ENCODE assay signal across 8 mouse cellular contexts in the genomic region with DNA sequence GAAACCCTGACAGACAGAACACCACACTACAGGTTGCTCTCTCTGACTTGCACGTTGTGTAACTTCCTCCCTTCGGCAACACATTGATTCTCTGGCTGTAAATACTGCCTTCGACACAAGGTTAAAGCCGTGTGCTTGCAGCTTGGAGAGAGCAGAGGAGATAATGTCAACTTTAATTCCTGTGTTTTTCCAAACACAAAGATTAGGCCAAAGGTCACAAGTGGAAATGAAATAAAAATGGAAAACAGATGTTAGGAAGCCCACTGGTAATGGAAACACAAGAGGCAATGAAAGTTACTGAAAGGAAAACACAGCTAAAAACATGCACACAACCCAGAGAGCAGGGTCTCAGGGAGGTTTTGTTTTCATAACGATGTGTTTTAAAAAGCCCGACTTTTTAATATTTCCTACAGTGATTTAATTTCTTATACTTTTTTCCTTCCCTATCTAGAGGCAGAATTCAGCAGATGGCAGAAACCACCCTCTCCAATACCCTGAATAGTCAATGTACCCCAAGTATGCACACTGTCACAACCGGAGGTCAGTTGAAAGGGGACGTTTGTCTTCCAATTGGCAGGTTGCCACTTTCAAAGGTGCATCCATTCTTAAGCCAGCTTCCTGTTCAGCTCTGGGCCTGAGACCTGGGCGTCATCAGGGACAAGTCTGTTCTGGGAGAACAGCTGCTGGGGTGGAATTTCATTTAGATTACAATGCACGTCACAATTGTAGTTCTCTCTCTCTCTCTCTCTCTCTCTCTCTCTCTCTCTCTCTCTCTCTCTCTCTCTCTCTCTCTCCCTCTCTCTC.
DNase-seq lines count a peak whose midpoint lies in the region; ATAC-seq and TF ChIP-seq lines count a peak whose summit lies in the region.

No protein-coding gene starts in this region.

- no peak for TF ChIP-seq CTCF in midbrain, postnatal 0 days (IDR thresholded peaks at IDR 0.05)
- TF ChIP-seq CTCF in kidney, adult 2 months (conservative IDR thresholded peaks at IDR 0.05; ENCODE audit: insufficient read depth, insufficient read length, low read depth, low read length): no peak
- TF ChIP-seq CTCF in thymus, adult 2 months (IDR thresholded peaks at IDR 0.05; ENCODE audit: borderline replicate concordance, control insufficient read depth, extremely low read depth, insufficient read depth, low read length, poor library complexity): no peak

- no peak overlapping the region for H3K9ac ChIP-seq in midbrain, postnatal 0 days (replicated peaks; ENCODE audit: low read length, poor library complexity, severe bottlenecking)
- no peak overlapping the region for H3K9ac ChIP-seq in midbrain, embryonic 16.5 days (ENCODE audit: low read depth, low read length)

- no peaks in the 10 kb centered on the region for H3K36me3 ChIP-seq in midbrain, postnatal 0 days (ENCODE audit: insufficient read depth, low read length)
- no peaks in the 10 kb centered on the region for H3K36me3 ChIP-seq in midbrain, embryonic 16.5 days (ENCODE audit: control insufficient read depth, insufficient read depth, low read length)
- no peaks in the 10 kb centered on the region for H3K36me3 ChIP-seq in kidney, adult 2 months (ENCODE audit: control insufficient read depth, insufficient read depth, low read length)
- no peaks in the 10 kb centered on the region for H3K36me3 ChIP-seq in myocyte (ENCODE audit: control insufficient read depth, insufficient read depth)
- H3K36me3 ChIP-seq in thymus, adult 2 months (ENCODE audit: control insufficient read depth, insufficient read depth, low read length): no peaks in the 10 kb centered on the region

- ATAC-seq in midbrain, postnatal 0 days (ENCODE audit: low FRiP score): no peak
- no peak for ATAC-seq in midbrain, embryonic 16.5 days

- H3K4me2 ChIP-seq in midbrain, postnatal 0 days (ENCODE audit: low read depth, low read length, poor library complexity, severe bottlenecking): no peak overlapping the region
- no peak overlapping the region for H3K4me2 ChIP-seq in midbrain, embryonic 16.5 days (ENCODE audit: low read length)
- no peak overlapping the region for H3K4me2 ChIP-seq in myocyte (ENCODE audit: low read depth)

- no peak overlapping the region for H3K4me3 ChIP-seq in midbrain, postnatal 0 days (ENCODE audit: low read depth, low read length)
- H3K4me3 ChIP-seq in midbrain, embryonic 16.5 days (ENCODE audit: low read depth, low read length): no peak overlapping the region
- no peak overlapping the region for H3K4me3 ChIP-seq in kidney, adult 2 months (ENCODE audit: insufficient read depth, low read depth, low read length)
- no peak overlapping the region for H3K4me3 ChIP-seq in myocyte
- H3K4me3 ChIP-seq in thymus, adult 2 months (ENCODE audit: control insufficient read depth, insufficient read depth, low read length): no peak overlapping the region

- no peak overlapping the region for H3K27ac ChIP-seq in midbrain, postnatal 0 days (ENCODE audit: low read depth, low read length)
- H3K27ac ChIP-seq in midbrain, embryonic 16.5 days (ENCODE audit: low read length): no peak overlapping the region
- peak overlapping the region; percentile 55; the same call in 1 of the 2 replicates for H3K27ac ChIP-seq in kidney, adult 2 months (ENCODE audit: insufficient read depth, low read depth, low read length)
- H3K27ac ChIP-seq in thymus, adult 2 months (ENCODE audit: control insufficient read depth, insufficient read depth, low read length): no peak overlapping the region

- WGBS in midbrain, postnatal 0 days: 60% methylated on average over 10 of the region's 10 CpGs
- WGBS in midbrain, embryonic 16.5 days: 56% methylated on average over 10 of the region's 10 CpGs
- 36% methylated on average over 10 of the region's 10 CpGs for WGBS in kidney, adult 2 months
- WGBS in thymus, adult 2 months: 47% methylated on average over 10 of the region's 10 CpGs

- H3ac ChIP-seq in myocyte (ENCODE audit: control insufficient read depth, insufficient read length): no peak overlapping the region

- DNase-seq in midbrain, postnatal 0 days (ENCODE audit: low spot score): peak; percentile 44
- peak; percentile 25 for DNase-seq in gastrocnemius, postnatal 14 days
- peak; percentile 85 for DNase-seq in kidney, adult 2 months
- no peak for DNase-seq in c-Kit-positive CD71-positive TER-119-positive erythroid progenitor cells, embryonic 14.5 days (ENCODE audit: low spot score)
- no peak for DNase-seq in thymus, adult 2 months
- DNase-seq in cerebellum, adult 9-11 months: no peak

- H3K27me3 ChIP-seq in midbrain, postnatal 0 days (ENCODE audit: insufficient read depth, low read length): no peaks in the 10 kb centered on the region
- no peaks in the 10 kb centered on the region for H3K27me3 ChIP-seq in midbrain, embryonic 16.5 days (ENCODE audit: control insufficient read depth, insufficient read depth, low read depth, low read length)
- no peaks in the 10 kb centered on the region for H3K27me3 ChIP-seq in kidney, adult 2 months (replicated peaks; ENCODE audit: control insufficient read depth, insufficient read depth, low read length)
- no peaks in the 10 kb centered on the region for H3K27me3 ChIP-seq in myocyte (ENCODE audit: control insufficient read depth, insufficient read depth, insufficient read length)
- no peaks in the 10 kb centered on the region for H3K27me3 ChIP-seq in thymus, adult 2 months (ENCODE audit: control insufficient read depth, insufficient read depth, low read length)

- no peaks in the 10 kb centered on the region for H3K9me3 ChIP-seq in midbrain, postnatal 0 days (ENCODE audit: low read length)
- no peaks in the 10 kb centered on the region for H3K9me3 ChIP-seq in midbrain, embryonic 16.5 days (replicated peaks; ENCODE audit: control insufficient read depth, low read length, poor library complexity, severe bottlenecking)

- H3K4me1 ChIP-seq in midbrain, postnatal 0 days (ENCODE audit: insufficient read depth, low read length): no peaks in the 10 kb centered on the region
- 0 out of 2 replicates have a peak, but pooled peaks cover 3% of the 10 kb centered on the region for H3K4me1 ChIP-seq in midbrain, embryonic 16.5 days (ENCODE audit: control insufficient read depth, insufficient read depth, low read length)
- H3K4me1 ChIP-seq in kidney, adult 2 months (ENCODE audit: control insufficient read depth, insufficient read depth, low read length): peaks cover 29% of the 10 kb centered on the region
- H3K4me1 ChIP-seq in thymus, adult 2 months (replicated peaks; ENCODE audit: control insufficient read depth, insufficient read depth, low read length): peaks cover 2% of the 10 kb centered on the region; the same call in 1 of the 2 replicates

- no peaks in the 10 kb centered on the region for H3K79me2 ChIP-seq in myocyte (ENCODE audit: control insufficient read depth, insufficient read depth)

- intact Hi-C loops in gastrocnemius, postnatal 14 days (cut with DNase I; ENCODE audit: low total_unique reads): no loop called here

- no peak for TF ChIP-seq POLR2A in kidney, adult 2 months (IDR thresholded peaks at IDR 0.05; ENCODE audit: low read depth, low read length)
- TF ChIP-seq POLR2A in myocyte (IDR thresholded peaks at IDR 0.05; ENCODE audit: insufficient read length, low read depth): no peak
- TF ChIP-seq POLR2A in thymus, adult 2 months (IDR thresholded peaks at IDR 0.05; ENCODE audit: control insufficient read depth, extremely low read depth, insufficient read depth, low read length, poor library complexity): no peak

TF ChIP-seq in myocyte, 11 proteins besides CTCF, POLR2A, EP300 and RAD21:
- TF ChIP-seq MYOG (IDR thresholded peaks at IDR 0.05; ENCODE audit: control insufficient read depth in 1 of 3, insufficient read depth in 1 of 3, insufficient read length in 2 of 3, low read depth in 2 of 3) (peak in 2 of 3 experiments; percentile 23 to 51), SRF (IDR thresholded peaks at IDR 0.05; ENCODE audit: control insufficient read depth, insufficient read length, low read depth) (no peak), POLR2AphosphoS2 (IDR thresholded peaks at IDR 0.05; ENCODE audit: insufficient read length, low read depth) (no peak), CEBPB (IDR thresholded peaks at IDR 0.05; ENCODE audit: insufficient read depth, poor library complexity, severe bottlenecking) (no peak), E2F4 (IDR thresholded peaks at IDR 0.05; ENCODE audit: insufficient read depth) (no peak), MAX (IDR thresholded peaks at IDR 0.05; ENCODE audit: low read depth) (no peak), USF1 (IDR thresholded peaks at IDR 0.05; ENCODE audit: low read depth) (no peak), TCF12 (IDR thresholded peaks at IDR 0.05; ENCODE audit: insufficient read depth, poor library complexity, severe bottlenecking) (peak; percentile 21), REST (IDR thresholded peaks at IDR 0.05; ENCODE audit: insufficient read depth, insufficient read length) (no peak), MYOD1 (IDR thresholded peaks at IDR 0.05; ENCODE audit: control insufficient read depth in 1 of 3, insufficient read length in 2 of 3, low read depth in 2 of 3) (peak; percentile 28 to 67 (median 57)), TCF3 (IDR thresholded peaks at IDR 0.05; ENCODE audit: insufficient read length, low read depth) (no peak)

Comparison
In these comparisons a context has a peak if more than half of its experiments do, and no peak if none do; other contexts are left out.
1. DNase-seq: peak in midbrain, postnatal 0 days (single experiment), gastrocnemius, postnatal 14 days (single experiment) and kidney, adult 2 months (single experiment); none in c-Kit-positive CD71-positive TER-119-positive erythroid progenitor cells, embryonic 14.5 days (single experiment), thymus, adult 2 months (single experiment) and cerebellum, adult 9-11 months (single experiment).